Mouse (Mus musculus) liver, embryonic 11.5 days (tissue): ENCODE data around the gene Phactr4. TPM values are rescaled to one million over a fixed set of nuclear protein-coding genes. Genes with fewer than 3 reads are reported as not detected.

ENCODE experiments used
- ATAC-seq: fragments of 200-750 bp; cut with Nextera tagmentation; replicated peaks from 2 replicates; pipeline ENCODE4 v1.8.0; 2017; ENCODE audit warnings: moderate number of reproducible peaks, mild to moderate bottlenecking, moderate TSS enrichment, moderate library complexity; ENCODE audit not compliant: low FRiP score
- DNase-seq: peaks from one replicate; pipeline ENCODE4 v3.0.0-alpha.2; 2017; ENCODE audit warnings: low spot score
- H3K27ac ChIP-seq: fragments of 300-500 bp; sonication (generic); 2 replicates; pipeline ENCODE4 v1.5.1; 2014; ENCODE audit warnings: mild to moderate bottlenecking, low read depth, low read length, control low read depth
- H3K27me3 ChIP-seq: fragments of 300-500 bp; sonication (generic); replicated peaks from 2 replicates; pipeline ENCODE4 v1.6.1; 2014; ENCODE audit warnings: low read length, mixed read lengths; ENCODE audit not compliant: control insufficient read depth, insufficient read depth
- H3K36me3 ChIP-seq: fragments of 300-500 bp; sonication (generic); 2 replicates; pipeline ENCODE4 v1.6.1; 2014; ENCODE audit warnings: mild to moderate bottlenecking, low read length, moderate library complexity, mixed read lengths; ENCODE audit not compliant: control insufficient read depth, insufficient read depth
- H3K4me1 ChIP-seq: fragments of 300-500 bp; sonication (generic); replicated peaks from 2 replicates; pipeline ENCODE4 v1.6.1; 2014; ENCODE audit warnings: low read length, mixed read lengths; ENCODE audit not compliant: control insufficient read depth, insufficient read depth
- H3K4me2 ChIP-seq: fragments of 300-500 bp; sonication (generic); 2 replicates; pipeline ENCODE4 v1.6.1; 2014; ENCODE audit warnings: mild to moderate bottlenecking, control low read depth, moderate library complexity
- H3K4me3 ChIP-seq: fragments of 300-500 bp; sonication (generic); 2 replicates; pipeline ENCODE4 v1.5.1; 2014; ENCODE audit warnings: low read depth, low read length, control low read depth
- H3K9ac ChIP-seq: fragments of 300-500 bp; sonication (generic); 2 replicates; pipeline ENCODE4 v1.6.1; 2014; ENCODE audit warnings: low read depth, low read length, control low read depth
- H3K9me3 ChIP-seq: fragments of 300-500 bp; sonication (generic); 2 replicates; pipeline ENCODE4 v1.6.1; 2016; ENCODE audit warnings: low read length, inconsistent platforms, mixed read lengths; ENCODE audit not compliant: control insufficient read depth
- WGBS: fragments of 180-500 bp; shearing (Covaris S2); extraction: QIAGEN DNeasy Blood & Tissue Kit; methylation state at CpG from one replicate; pipeline ENCODE4 v1.1.7; 2014; 5-methylcytosine and 5-hydroxymethylcytosine counted together
- polyA plus RNA-seq: library from polyadenylated mRNA; unstranded; fragments of >200 nt; fragmentation: Nextera tagmentation; extraction: Ambion mirVana; gene quantifications from 2 replicates; pipeline ENCODE4 v1.2.1, GENCODE M21; 2014

The Phactr4 gene
- polyA plus RNA-seq, 1 experiment from 2014 or later, result 32.4 TPM

- peaks cover 27% of the 10 kb centered on the region for H3K36me3 ChIP-seq
- H3K4me2 ChIP-seq, result peak within 1 kb of the TSS; percentile 92
- H3K27ac ChIP-seq, result peak within 1 kb of the TSS; percentile 91
- WGBS, result 1% methylated on average over 52 of the region's 52 CpGs
- ATAC-seq (peak; percentile 96), DNase-seq (peak; percentile 97)
- H3K4me3 ChIP-seq, result peak within 1 kb of the TSS; percentile 70
- H3K9ac ChIP-seq, result peak within 1 kb of the TSS; percentile 87
- H3K4me1 ChIP-seq, result peaks cover 8% of the 10 kb centered on the region
- H3K9me3 ChIP-seq, result no peaks in the 10 kb centered on the region
- H3K27me3 ChIP-seq, result no peaks in the 10 kb centered on the region
These were observed 93.0 kb downstream of the Phactr4 start, which contains the start of gene Trnau1ap for GRCm38 (mm10) chr4:132329115-132329834. Gene Trnau1ap (minus strand): TSS chr4:132329538.

GRCm38 (mm10) chr4:132328391-132328982 lies 93.8 kb downstream of the Phactr4 start:
- peak overlapping the region; percentile 70 for H3K4me3 ChIP-seq
- DNase-seq (no peak), ATAC-seq (peak; percentile 15; the same call in 1 of the 2 replicates)
- H3K27ac ChIP-seq, result no peak overlapping the region; the same call in 1 of the 2 replicates
- H3K36me3 ChIP-seq, result peaks cover 22% of the 10 kb centered on the region
- H3K9ac ChIP-seq, result peak overlapping the region; percentile 87
- no peaks in the 10 kb centered on the region for H3K9me3 ChIP-seq
- peaks cover 8% of the 10 kb centered on the region for H3K4me1 ChIP-seq
- WGBS, result 43% methylated on average over 14 of the region's 14 CpGs
- H3K4me2 ChIP-seq, result peak overlapping the region; percentile 92
- H3K27me3 ChIP-seq, result no peaks in the 10 kb centered on the region

DNA sequence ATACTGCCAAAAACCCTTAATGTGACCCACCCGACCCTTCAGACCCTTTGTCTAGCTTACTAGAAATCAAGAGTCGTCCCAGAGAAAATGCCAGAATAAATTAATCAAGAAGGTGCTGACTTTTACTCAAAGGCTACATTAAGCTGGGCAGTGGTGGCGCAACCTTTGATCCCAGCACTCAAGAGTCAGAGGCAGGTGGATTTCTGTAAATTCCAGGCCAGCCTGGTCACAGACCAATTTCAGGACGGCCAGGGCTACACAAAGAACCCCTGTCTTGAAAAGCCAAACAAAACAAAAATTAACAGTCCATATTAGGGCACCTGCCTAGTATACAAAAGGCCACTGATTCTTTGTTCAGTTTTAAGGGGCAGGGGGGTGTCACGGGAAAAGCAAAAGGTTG lies 95.8 kb downstream of the Phactr4 start:
- Histone ChIP-seq H3K36me3 (peaks cover 9% of the 10 kb centered on the region), H3K9me3 (no peaks in the 10 kb centered on the region), H3K4me3 (no peak overlapping the region), H3K27ac (no peak overlapping the region), H3K4me1 (peaks cover 8% of the 10 kb centered on the region), H3K4me2 (no peak overlapping the region), H3K9ac (no peak overlapping the region), H3K27me3 (no peaks in the 10 kb centered on the region)
- DNase-seq (no peak), ATAC-seq (no peak)
- WGBS, result 82% methylated on average over 5 of the region's 5 CpGs

- Histone ChIP-seq H3K4me1 (no peaks in the 10 kb centered on the region; the same call in 1 of the 2 replicates), H3K27ac (no peak overlapping the region), H3K4me3 (no peak overlapping the region), H3K9ac (no peak overlapping the region), H3K36me3 (peaks cover 24% of the 10 kb centered on the region), H3K9me3 (no peaks in the 10 kb centered on the region), H3K27me3 (no peaks in the 10 kb centered on the region), H3K4me2 (no peak overlapping the region)
- DNase-seq (no peak), ATAC-seq (no peak)
- 94% methylated on average over 8 of the region's 8 CpGs for WGBS
These were observed 106.6 kb downstream of the Phactr4 start for GRCm38 (mm10) chr4:132315711-132316110.

DNA sequence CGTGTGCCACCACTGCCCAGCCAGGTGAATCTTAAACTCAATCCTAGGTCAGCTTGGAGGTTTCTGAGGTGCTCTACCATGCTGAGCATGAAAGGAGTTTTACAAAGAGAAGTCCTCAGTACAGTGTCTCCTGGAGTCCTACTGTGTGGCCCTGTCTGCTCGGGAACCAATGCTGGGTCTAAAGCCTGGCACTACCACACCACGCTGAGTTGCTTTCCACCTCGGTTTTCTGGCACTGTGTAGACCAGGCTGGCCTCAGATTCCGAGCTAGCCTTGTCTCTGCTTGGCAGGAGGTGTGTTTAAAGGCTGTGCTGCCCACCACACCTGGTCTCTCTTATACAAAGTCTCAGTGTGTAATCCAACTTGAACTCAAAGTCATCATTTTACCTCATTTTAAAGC lies 109.7 kb downstream of the Phactr4 start:
- H3K4me2 ChIP-seq, result no peak overlapping the region
- no peaks in the 10 kb centered on the region for H3K27me3 ChIP-seq
- no peak overlapping the region for H3K9ac ChIP-seq
- no peak overlapping the region for H3K27ac ChIP-seq
- peaks cover 30% of the 10 kb centered on the region for H3K36me3 ChIP-seq
- ATAC-seq, result no peak
- H3K4me1 ChIP-seq, result peaks cover 11% of the 10 kb centered on the region
- H3K9me3 ChIP-seq, result no peaks in the 10 kb centered on the region
- DNase-seq, result no peak
- no peak overlapping the region for H3K4me3 ChIP-seq
- 80% methylated on average over 5 of the region's 5 CpGs for WGBS

- Histone ChIP-seq H3K27ac (no peak overlapping the region), H3K27me3 (no peaks in the 10 kb centered on the region), H3K4me3 (no peak overlapping the region), H3K4me2 (no peak overlapping the region), H3K4me1 (peaks cover 11% of the 10 kb centered on the region), H3K9me3 (no peaks in the 10 kb centered on the region), H3K36me3 (peaks cover 27% of the 10 kb centered on the region), H3K9ac (no peak overlapping the region)
- 36% methylated on average over 3 of the region's 3 CpGs for WGBS
- DNase-seq (peak; percentile 55), ATAC-seq (peak; percentile 47; the same call in 1 of the 2 replicates)
These were observed 110.5 kb downstream of the Phactr4 start for GRCm38 (mm10) chr4:132311801-132312200.

DNA sequence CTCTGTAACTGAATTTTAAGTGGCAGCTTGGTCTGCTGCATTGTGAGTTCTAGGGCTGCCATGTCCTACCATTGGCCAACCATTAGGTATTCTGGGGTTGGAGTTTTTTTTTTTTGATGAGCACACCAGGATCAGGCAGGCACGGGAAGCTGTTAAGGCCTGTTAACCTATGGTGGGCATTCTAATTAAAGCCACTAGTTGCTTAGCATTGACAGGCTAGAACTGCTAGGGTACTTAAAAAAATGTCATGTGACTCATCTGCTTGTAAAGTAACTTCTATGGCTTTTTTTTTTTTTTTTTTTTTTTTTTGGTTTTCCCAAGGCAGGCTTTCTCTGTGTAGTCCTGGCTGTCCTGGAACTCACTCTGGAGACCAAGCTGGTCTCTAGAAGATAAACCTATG lies 111.1 kb downstream of the Phactr4 start:
- H3K27ac ChIP-seq, result no peak overlapping the region
- DNase-seq (no peak), ATAC-seq (peak; percentile 19; the same call in 1 of the 2 replicates)
- no peak overlapping the region for H3K9ac ChIP-seq
- peaks cover 25% of the 10 kb centered on the region for H3K36me3 ChIP-seq
- no peak overlapping the region for H3K4me3 ChIP-seq
- WGBS, result 41% methylated on average over 1 of the region's 1 CpGs
- no peaks in the 10 kb centered on the region for H3K27me3 ChIP-seq
- peaks cover 11% of the 10 kb centered on the region for H3K4me1 ChIP-seq
- no peaks in the 10 kb centered on the region for H3K9me3 ChIP-seq
- no peak overlapping the region for H3K4me2 ChIP-seq

DNA sequence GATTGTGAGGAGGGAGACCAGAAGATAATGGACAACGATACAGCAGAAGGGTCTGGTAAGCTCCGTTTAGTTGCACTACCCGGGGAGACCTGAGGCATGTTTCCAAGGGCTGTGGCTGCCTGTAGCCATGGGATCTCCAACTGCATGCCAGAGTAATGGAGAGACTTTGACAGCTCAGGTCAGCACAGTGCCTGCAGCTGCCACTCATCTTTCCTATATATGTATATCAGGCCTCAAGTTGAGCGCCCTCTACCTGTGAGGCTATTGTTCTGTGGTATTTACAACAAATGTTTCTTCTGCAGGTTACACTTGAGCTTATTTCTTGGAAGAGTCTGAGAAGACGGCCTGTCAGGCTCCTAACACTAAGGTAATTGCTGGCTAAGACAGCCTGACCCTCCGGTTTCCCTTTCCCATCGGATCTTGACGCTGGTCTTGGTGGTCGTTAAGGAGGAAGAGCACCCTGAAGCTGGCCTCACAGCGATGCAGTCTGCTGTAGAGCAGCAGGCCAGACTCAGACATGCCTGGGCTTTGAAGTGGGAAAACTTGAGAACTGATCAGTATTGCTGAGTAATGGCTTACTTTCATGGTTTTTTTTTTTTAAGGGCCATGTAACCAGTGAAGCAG lies 112.3 kb downstream of the Phactr4 start:
- DNase-seq, result no peak
- Histone ChIP-seq H3K4me3 (peak overlapping the region; percentile 65), H3K27ac (peak overlapping the region; percentile 91), H3K9me3 (no peaks in the 10 kb centered on the region), H3K36me3 (peaks cover 19% of the 10 kb centered on the region), H3K4me2 (peak overlapping the region; percentile 86), H3K27me3 (no peaks in the 10 kb centered on the region), H3K9ac (peak overlapping the region; percentile 92), H3K4me1 (peaks cover 16% of the 10 kb centered on the region)
- no peak for ATAC-seq
- WGBS, result 19% methylated on average over 10 of the region's 10 CpGs
